Mouse (Mus musculus) hindbrain, embryonic 11.5 days (tissue): ENCODE data around the gene Runx1. TPM values are rescaled to one million over a fixed set of nuclear protein-coding genes. Genes with fewer than 3 reads are reported as not detected.

Experiments used
- ATAC-seq: fragments of 200-750 bp; cut with Nextera tagmentation; 2 replicates; pipeline ENCODE4 v1.8.0; 2017; ENCODE audit warnings: mild to moderate bottlenecking, moderate TSS enrichment, moderate library complexity; ENCODE audit not compliant: low FRiP score
- DNase-seq: peaks from one replicate; pipeline ENCODE4 v3.0.0-alpha.2; 2015; ENCODE audit warnings: low spot score
- H3K27ac ChIP-seq: fragments of 300-500 bp; sonication (generic); 2 replicates; pipeline ENCODE4 v1.5.1; 2014; ENCODE audit warnings: mild to moderate bottlenecking, low read depth, low read length
- H3K27me3 ChIP-seq: fragments of 300-500 bp; sonication (generic); 2 replicates; pipeline ENCODE4 v1.6.1; 2014; ENCODE audit warnings: mild to moderate bottlenecking, low read length, moderate library complexity, mixed read lengths; ENCODE audit not compliant: control insufficient read depth, insufficient read depth
- H3K36me3 ChIP-seq: fragments of 300-500 bp; sonication (generic); 2 replicates; pipeline ENCODE4 v1.6.1; 2014; ENCODE audit warnings: mild to moderate bottlenecking, low read length, moderate library complexity, mixed read lengths; ENCODE audit not compliant: control insufficient read depth, insufficient read depth
- H3K4me1 ChIP-seq: fragments of 300-500 bp; sonication (generic); replicated peaks from 2 replicates; pipeline ENCODE4 v1.6.1; 2014; ENCODE audit warnings: low read length, mixed read lengths; ENCODE audit not compliant: control insufficient read depth, insufficient read depth
- H3K4me2 ChIP-seq: fragments of 300-500 bp; sonication (generic); replicated peaks from 2 replicates; pipeline ENCODE4 v1.6.1; 2014; ENCODE audit warnings: mild to moderate bottlenecking, low read depth, low read length
- H3K4me3 ChIP-seq: fragments of 300-500 bp; sonication (generic); 2 replicates; pipeline ENCODE4 v1.5.1; 2014; ENCODE audit warnings: low read depth, low read length
- H3K9ac ChIP-seq: fragments of 300-500 bp; sonication (generic); 2 replicates; pipeline ENCODE4 v1.6.1; 2014; ENCODE audit warnings: low read depth, low read length
- H3K9me3 ChIP-seq: fragments of 300-500 bp; sonication (generic); 2 replicates; pipeline ENCODE4 v1.6.1; 2016; ENCODE audit warnings: low read length; ENCODE audit not compliant: control insufficient read depth
- WGBS: fragments of 180-500 bp; shearing (Covaris S2); extraction: QIAGEN DNeasy Blood & Tissue Kit; methylation state at CpG from one replicate; pipeline ENCODE4 v1.1.7; 2014; 5-methylcytosine and 5-hydroxymethylcytosine counted together
- polyA plus RNA-seq: library from polyadenylated mRNA; unstranded; fragments of >200 nt; fragmentation: Nextera tagmentation; extraction: Ambion mirVana; gene quantifications from 2 replicates; pipeline ENCODE4 v1.2.1, GENCODE M21; 2014

Gene Runx1
- polyA plus RNA-seq, 1 experiment from 2014 or later, result 2.6 TPM

- H3K9me3 ChIP-seq, result no peaks in the 10 kb centered on the region
- no peaks in the 10 kb centered on the region for H3K4me1 ChIP-seq
- H3K9ac ChIP-seq, result no peak overlapping the region
- ATAC-seq (no peak), DNase-seq (no peak)
- H3K36me3 ChIP-seq, result no peaks in the 10 kb centered on the region
- H3K4me3 ChIP-seq, result no peak overlapping the region
- no peaks in the 10 kb centered on the region for H3K27me3 ChIP-seq
- 94% methylated on average over 4 of the region's 4 CpGs for WGBS
- H3K4me2 ChIP-seq, result no peak overlapping the region
- H3K27ac ChIP-seq, result no peak overlapping the region
Observed at GRCm38 (mm10) chr16:92792905-92793304, 33.0 kb downstream of the Runx1 start.

GRCm38 (mm10) chr16:92790601-92791000, 35.3 kb downstream of the Runx1 start:
- Histone ChIP-seq H3K9ac (no peak overlapping the region), H3K4me2 (no peak overlapping the region), H3K27ac (no peak overlapping the region), H3K36me3 (no peaks in the 10 kb centered on the region), H3K27me3 (no peaks in the 10 kb centered on the region), H3K4me3 (no peak overlapping the region), H3K4me1 (no peaks in the 10 kb centered on the region), H3K9me3 (no peaks in the 10 kb centered on the region)
- DNase-seq, result no peak
- no peak for ATAC-seq
- WGBS, result 80% methylated on average over 6 of the region's 6 CpGs

GRCm38 (mm10) chr16:92789840-92790239, 36.1 kb downstream of the Runx1 start:
- Histone ChIP-seq H3K4me3 (no peak overlapping the region), H3K36me3 (no peaks in the 10 kb centered on the region), H3K27ac (no peak overlapping the region), H3K9ac (no peak overlapping the region), H3K27me3 (no peaks in the 10 kb centered on the region), H3K4me1 (no peaks in the 10 kb centered on the region), H3K4me2 (no peak overlapping the region), H3K9me3 (no peaks in the 10 kb centered on the region)
- DNase-seq, result no peak
- no peak for ATAC-seq
- WGBS, result 82% methylated on average over 4 of the region's 4 CpGs

GRCm38 (mm10) chr16:92788446-92788845, 37.5 kb downstream of the Runx1 start:
- no peak overlapping the region for H3K4me3 ChIP-seq
- ATAC-seq, result no peak

GRCm38 (mm10) chr16:92786883-92787321, 39.0 kb downstream of the Runx1 start:
- 68% methylated on average over 5 of the region's 5 CpGs for WGBS

More at GRCm38 (mm10) chr16:92788446-92788845, 37.5 kb downstream of the Runx1 start:
- no peak for DNase-seq
- H3K27me3 ChIP-seq, result no peaks in the 10 kb centered on the region
- no peaks in the 10 kb centered on the region for H3K9me3 ChIP-seq
- H3K9ac ChIP-seq, result no peak overlapping the region
- WGBS, result 58% methylated on average over 11 of the region's 11 CpGs
- H3K27ac ChIP-seq, result no peak overlapping the region
- H3K36me3 ChIP-seq, result no peaks in the 10 kb centered on the region
- no peaks in the 10 kb centered on the region for H3K4me1 ChIP-seq
- no peak overlapping the region for H3K4me2 ChIP-seq

GRCm38 (mm10) chr16:92786276-92786882, 39.6 kb downstream of the Runx1 start:
- Histone ChIP-seq H3K9me3 (no peaks in the 10 kb centered on the region), H3K36me3 (no peaks in the 10 kb centered on the region), H3K27ac (no peak overlapping the region), H3K4me3 (no peak overlapping the region), H3K4me2 (no peak overlapping the region), H3K4me1 (no peaks in the 10 kb centered on the region), H3K9ac (no peak overlapping the region), H3K27me3 (no peaks in the 10 kb centered on the region)
- 75% methylated on average over 6 of the region's 6 CpGs for WGBS
- no peak for DNase-seq
- no peak for ATAC-seq

More at GRCm38 (mm10) chr16:92786883-92787321, 39.0 kb downstream of the Runx1 start:
- no peak for ATAC-seq
- no peaks in the 10 kb centered on the region for H3K9me3 ChIP-seq
- no peak overlapping the region for H3K9ac ChIP-seq
- no peaks in the 10 kb centered on the region for H3K4me1 ChIP-seq
- H3K27me3 ChIP-seq, result no peaks in the 10 kb centered on the region
- DNase-seq, result no peak
- no peak overlapping the region for H3K4me3 ChIP-seq
- no peak overlapping the region for H3K27ac ChIP-seq
- H3K36me3 ChIP-seq, result no peaks in the 10 kb centered on the region
- H3K4me2 ChIP-seq, result no peak overlapping the region

- no peak for ATAC-seq
- Histone ChIP-seq H3K27ac (no peak overlapping the region), H3K36me3 (no peaks in the 10 kb centered on the region), H3K27me3 (no peaks in the 10 kb centered on the region), H3K4me2 (no peak overlapping the region), H3K4me1 (no peaks in the 10 kb centered on the region), H3K9me3 (no peaks in the 10 kb centered on the region), H3K4me3 (no peak overlapping the region), H3K9ac (no peak overlapping the region)
- no peak for DNase-seq
- WGBS, result 53% methylated on average over 7 of the region's 7 CpGs
Observed at GRCm38 (mm10) chr16:92783651-92784131, 42.3 kb downstream of the Runx1 start.

- no peak overlapping the region for H3K27ac ChIP-seq
- no peak overlapping the region for H3K9ac ChIP-seq
- no peaks in the 10 kb centered on the region for H3K27me3 ChIP-seq
- WGBS, result 80% methylated on average over 6 of the region's 6 CpGs
- DNase-seq, result no peak
- ATAC-seq, result no peak
- H3K4me1 ChIP-seq, result no peaks in the 10 kb centered on the region
- H3K36me3 ChIP-seq, result no peaks in the 10 kb centered on the region
- H3K4me2 ChIP-seq, result no peak overlapping the region
- no peak overlapping the region for H3K4me3 ChIP-seq
- no peaks in the 10 kb centered on the region for H3K9me3 ChIP-seq
Observed at GRCm38 (mm10) chr16:92782408-92782807, 43.5 kb downstream of the Runx1 start.

GRCm38 (mm10) chr16:92779896-92780435, 46.0 kb downstream of the Runx1 start:
- H3K4me2 ChIP-seq, result no peak overlapping the region
- DNase-seq, result no peak
- no peaks in the 10 kb centered on the region for H3K4me1 ChIP-seq
- no peak for ATAC-seq
- H3K36me3 ChIP-seq, result no peaks in the 10 kb centered on the region
- 89% methylated on average over 9 of the region's 9 CpGs for WGBS
- no peak overlapping the region for H3K27ac ChIP-seq
- no peaks in the 10 kb centered on the region for H3K9me3 ChIP-seq
- no peak overlapping the region for H3K9ac ChIP-seq
- no peaks in the 10 kb centered on the region for H3K27me3 ChIP-seq
- H3K4me3 ChIP-seq, result no peak overlapping the region
